Mouse (Mus musculus): ENCODE measurements around the gene Pak6. TPM values are rescaled to one million over a fixed set of nuclear protein-coding genes. Genes with fewer than 3 reads are reported as not detected.
"Not testable (repeated sequence)": the region's sequence is repeated elsewhere in the genome, so short reads cannot be mapped to it uniquely, and the experiment has no call there.

Pak6 gene
- polyA plus RNA-seq, 1 experiment from 2014 or later: 8.3 TPM

GRCm38 (mm10) chr2:118637888-118638526, 25.1 kb upstream of the Pak6 start:
- peak; percentile 28; the same call in 1 of the 2 replicates for ATAC-seq (ENCODE audit: insufficient number of reproducible peaks, insufficient read depth, low FRiP score, low read depth)

GRCm38 (mm10) chr2:118638686-118639085, 24.4 kb upstream of the Pak6 start:
- Histone ChIP-seq H3K27me3 (ENCODE audit: control insufficient read depth, insufficient read depth, low read length) (no peaks in the 10 kb centered on the region), H3K4me3 (ENCODE audit: control insufficient read depth in 1 of 2, insufficient read depth in 1 of 2, low read depth in 1 of 2, low read length in 2 of 2) (no peak overlapping the region), H3K36me3 (ENCODE audit: control insufficient read depth, insufficient read depth, low read length) (peaks cover 100% of the 10 kb centered on the region), H3K4me1 (ENCODE audit: control insufficient read depth in 2 of 2, insufficient read depth in 2 of 2, low read length in 2 of 2) (peaks cover 0 to 10% of the 10 kb centered on the region in 2 experiments; a peak in 2 of 4 replicates), H3K9me3 (ENCODE audit: control insufficient read depth, low read length) (no peaks in the 10 kb centered on the region), H3K9ac (ENCODE audit: low read length) (no peak overlapping the region), H3K27ac (replicated peaks in 1 of 2; ENCODE audit: control insufficient read depth in 1 of 2, insufficient read depth in 1 of 2, low read depth in 2 of 2, low read length in 2 of 2) (no peak overlapping the region), H3K4me2 (ENCODE audit: low read length) (no peak overlapping the region)
- WGBS: 68% methylated on average over 8 of the region's 8 CpGs
- 0 out of 2 replicates have a peak, but pooled peaks have one; percentile 13 for ATAC-seq (ENCODE audit: insufficient number of reproducible peaks, insufficient read depth, low FRiP score, low read depth)

More at GRCm38 (mm10) chr2:118637888-118638526, 25.1 kb upstream of the Pak6 start:
- H3K4me2 ChIP-seq (ENCODE audit: low read length): no peak overlapping the region
- no peak overlapping the region for H3K9ac ChIP-seq (ENCODE audit: low read length)
- H3K36me3 ChIP-seq (ENCODE audit: control insufficient read depth, insufficient read depth, low read length): peaks cover 100% of the 10 kb centered on the region
- H3K4me3 ChIP-seq (ENCODE audit: control insufficient read depth in 1 of 2, insufficient read depth in 1 of 2, low read depth in 1 of 2, low read length in 2 of 2): no peak overlapping the region
- no peaks in the 10 kb centered on the region for H3K9me3 ChIP-seq (ENCODE audit: control insufficient read depth, low read length)
- no peaks in the 10 kb centered on the region for H3K27me3 ChIP-seq (ENCODE audit: control insufficient read depth, insufficient read depth, low read length)
- 40% methylated on average over 8 of the region's 8 CpGs for WGBS
- H3K27ac ChIP-seq (replicated peaks in 1 of 2; ENCODE audit: control insufficient read depth in 1 of 2, insufficient read depth in 1 of 2, low read depth in 2 of 2, low read length in 2 of 2): no peak overlapping the region
- peaks cover 0 to 10% of the 10 kb centered on the region in 2 experiments; a peak in 3 of 4 replicates for H3K4me1 ChIP-seq (ENCODE audit: control insufficient read depth in 2 of 2, insufficient read depth in 2 of 2, low read length in 2 of 2)

- no peak overlapping the region for H3K4me2 ChIP-seq (ENCODE audit: low read length)
- no peaks in the 10 kb centered on the region for H3K27me3 ChIP-seq (ENCODE audit: control insufficient read depth, insufficient read depth, low read length)
- H3K4me1 ChIP-seq (ENCODE audit: control insufficient read depth in 2 of 2, insufficient read depth in 2 of 2, low read length in 2 of 2): peaks cover 0 to 10% of the 10 kb centered on the region in 2 experiments; a peak in 2 of 4 replicates
- 33% methylated on average over 2 of the region's 2 CpGs for WGBS
- no peak overlapping the region for H3K9ac ChIP-seq (ENCODE audit: low read length)
- 0 out of 2 replicates have a peak, but pooled peaks have one; percentile 37 for ATAC-seq (ENCODE audit: insufficient number of reproducible peaks, insufficient read depth, low FRiP score, low read depth)
- 0 out of 4 replicates have a peak overlapping the region, but pooled peaks of 1 of the 2 experiments have one; percentile 7 for H3K27ac ChIP-seq (replicated peaks in 1 of 2; ENCODE audit: control insufficient read depth in 1 of 2, insufficient read depth in 1 of 2, low read depth in 2 of 2, low read length in 2 of 2)
- peaks cover 93% of the 10 kb centered on the region for H3K36me3 ChIP-seq (ENCODE audit: control insufficient read depth, insufficient read depth, low read length)
- no peak overlapping the region for H3K4me3 ChIP-seq (ENCODE audit: control insufficient read depth in 1 of 2, insufficient read depth in 1 of 2, low read depth in 1 of 2, low read length in 2 of 2)
- H3K9me3 ChIP-seq (ENCODE audit: control insufficient read depth, low read length): no peaks in the 10 kb centered on the region
These were observed 22.0 kb upstream of the Pak6 start for GRCm38 (mm10) chr2:118641147-118641546.

- Histone ChIP-seq H3K9me3 (ENCODE audit: control insufficient read depth, low read length) (no peaks in the 10 kb centered on the region), H3K36me3 (ENCODE audit: control insufficient read depth, insufficient read depth, low read length) (peaks cover 80% of the 10 kb centered on the region), H3K4me3 (ENCODE audit: control insufficient read depth in 1 of 2, insufficient read depth in 1 of 2, low read depth in 1 of 2, low read length in 2 of 2) (no peak overlapping the region), H3K4me1 (ENCODE audit: control insufficient read depth in 2 of 2, insufficient read depth in 2 of 2, low read length in 2 of 2) (peaks cover 2 to 14% of the 10 kb centered on the region in 2 experiments; a peak in 3 of 4 replicates), H3K9ac (ENCODE audit: low read length) (no peak overlapping the region), H3K27me3 (ENCODE audit: control insufficient read depth, insufficient read depth, low read length) (no peaks in the 10 kb centered on the region), H3K27ac (replicated peaks in 1 of 2; ENCODE audit: control insufficient read depth in 1 of 2, insufficient read depth in 1 of 2, low read depth in 2 of 2, low read length in 2 of 2) (no peak overlapping the region), H3K4me2 (ENCODE audit: low read length) (no peak overlapping the region)
- 85% methylated on average over 3 of the region's 3 CpGs for WGBS
- no peak for ATAC-seq (ENCODE audit: insufficient number of reproducible peaks, insufficient read depth, low FRiP score, low read depth)
These were observed 20.7 kb upstream of the Pak6 start for GRCm38 (mm10) chr2:118642431-118642830.

GRCm38 (mm10) chr2:118642942-118643341, 20.2 kb upstream of the Pak6 start:
- WGBS: 79% methylated on average over 3 of the region's 3 CpGs
- peaks cover 75% of the 10 kb centered on the region for H3K36me3 ChIP-seq (ENCODE audit: control insufficient read depth, insufficient read depth, low read length)
- H3K9ac ChIP-seq (ENCODE audit: low read length): no peak overlapping the region
- H3K9me3 ChIP-seq (ENCODE audit: control insufficient read depth, low read length): no peaks in the 10 kb centered on the region
- no peak overlapping the region for H3K27ac ChIP-seq (replicated peaks in 1 of 2; ENCODE audit: control insufficient read depth in 1 of 2, insufficient read depth in 1 of 2, low read depth in 2 of 2, low read length in 2 of 2)
- H3K4me2 ChIP-seq (ENCODE audit: low read length): no peak overlapping the region
- H3K27me3 ChIP-seq (ENCODE audit: control insufficient read depth, insufficient read depth, low read length): no peaks in the 10 kb centered on the region
- H3K4me3 ChIP-seq (ENCODE audit: control insufficient read depth in 1 of 2, insufficient read depth in 1 of 2, low read depth in 1 of 2, low read length in 2 of 2): no peak overlapping the region
- peaks cover 2 to 14% of the 10 kb centered on the region in 2 experiments; a peak in 3 of 4 replicates for H3K4me1 ChIP-seq (ENCODE audit: control insufficient read depth in 2 of 2, insufficient read depth in 2 of 2, low read length in 2 of 2)
- no peak for ATAC-seq (ENCODE audit: insufficient number of reproducible peaks, insufficient read depth, low FRiP score, low read depth)

- Histone ChIP-seq H3K4me2 (ENCODE audit: low read length) (no peak overlapping the region), H3K36me3 (ENCODE audit: control insufficient read depth, insufficient read depth, low read length) (peaks cover 38% of the 10 kb centered on the region), H3K4me1 (ENCODE audit: control insufficient read depth in 2 of 2, insufficient read depth in 2 of 2, low read length in 2 of 2) (peaks cover 2 to 4% of the 10 kb centered on the region in 2 experiments; a peak in 1 of 4 replicates), H3K27me3 (ENCODE audit: control insufficient read depth, insufficient read depth, low read length) (no peaks in the 10 kb centered on the region), H3K4me3 (ENCODE audit: control insufficient read depth in 1 of 2, insufficient read depth in 1 of 2, low read depth in 1 of 2, low read length in 2 of 2) (no peak overlapping the region), H3K9ac (ENCODE audit: low read length) (0 out of 2 replicates have a peak overlapping the region, but pooled peaks have one; percentile 31), H3K9me3 (ENCODE audit: control insufficient read depth, low read length) (0 out of 2 replicates have a peak, but pooled peaks cover 3% of the 10 kb centered on the region), H3K27ac (replicated peaks in 1 of 2; ENCODE audit: control insufficient read depth in 1 of 2, insufficient read depth in 1 of 2, low read depth in 2 of 2, low read length in 2 of 2) (no peak overlapping the region)
- no peak for ATAC-seq (ENCODE audit: insufficient number of reproducible peaks, insufficient read depth, low FRiP score, low read depth)
- WGBS: 53% methylated on average over 5 of the region's 5 CpGs
These were observed 16.4 kb upstream of the Pak6 start for GRCm38 (mm10) chr2:118646665-118647064.

GRCm38 (mm10) chr2:118650697-118651096, 12.4 kb upstream of the Pak6 start:
- not testable (repeated sequence) for H3K36me3 ChIP-seq (ENCODE audit: control insufficient read depth, insufficient read depth, low read length); H3K4me2 ChIP-seq (ENCODE audit: low read length); H3K27ac ChIP-seq (replicated peaks in 1 of 2; ENCODE audit: control insufficient read depth in 1 of 2, insufficient read depth in 1 of 2, low read depth in 2 of 2, low read length in 2 of 2); H3K4me1 ChIP-seq (ENCODE audit: control insufficient read depth in 2 of 2, insufficient read depth in 2 of 2, low read length in 2 of 2); H3K4me3 ChIP-seq (ENCODE audit: control insufficient read depth in 1 of 2, insufficient read depth in 1 of 2, low read depth in 1 of 2, low read length in 2 of 2); ATAC-seq (ENCODE audit: insufficient number of reproducible peaks, insufficient read depth, low FRiP score, low read depth); H3K9ac ChIP-seq (ENCODE audit: low read length); H3K27me3 ChIP-seq (ENCODE audit: control insufficient read depth, insufficient read depth, low read length); H3K9me3 ChIP-seq (ENCODE audit: control insufficient read depth, low read length)
- WGBS: 67% methylated on average over 2 of the region's 2 CpGs

All from heart, embryonic 14.5 days (tissue).